Mouse (Mus musculus) olfactory bulb, adult 2 months (tissue): ENCODE results near the gene Col2a1.

Experiments used
- CTCF ChIP-seq: fragments of 200-500 bp; IDR thresholded peaks from 2 replicates; pipeline ENCODE4 v1.5.1; 2012; ENCODE audit warnings: low read depth, mild to moderate bottlenecking, low read length, moderate library complexity; ENCODE audit not compliant: insufficient read depth
- POLR2A ChIP-seq: fragments of 200-500 bp; IDR thresholded peaks from 2 replicates; pipeline ENCODE4 v1.6.1; 2012; ENCODE audit warnings: mild to moderate bottlenecking, low read depth, low read length, moderate library complexity; ENCODE audit not compliant: insufficient read depth

GRCm38 (mm10) chr15:97990124-97990523 lies 14.4 kb downstream of the Col2a1 start:
- TF ChIP-seq CTCF = no peak
- TF ChIP-seq POLR2A = no peak
